Mouse (Mus musculus): ENCODE measurements around the gene Med24.

The Med24 gene

GRCm38 (mm10) chr11:98765421-98766309 lies 36.4 kb upstream of the Med24 start:
- DNase-seq (ENCODE audit: low read depth, low spot score) = peak; percentile 69

GRCm38 (mm10) chr11:98764746-98765145 lies 35.5 kb upstream of the Med24 start:
- no peak for DNase-seq (ENCODE audit: low read depth, low spot score)

- DNase-seq (ENCODE audit: low read depth, low spot score) = no peak
Measured at GRCm38 (mm10) chr11:98764091-98764490, 34.9 kb upstream of the Med24 start.

- DNase-seq (ENCODE audit: low read depth, low spot score) = no peak
Measured at GRCm38 (mm10) chr11:98763502-98763861, 34.2 kb upstream of the Med24 start.

- peak; percentile 36 for DNase-seq (ENCODE audit: low read depth, low spot score)
Measured at GRCm38 (mm10) chr11:98762756-98763501, 33.7 kb upstream of the Med24 start.

GRCm38 (mm10) chr11:98761939-98762338 lies 32.7 kb upstream of the Med24 start:
- no peak for DNase-seq (ENCODE audit: low read depth, low spot score)

GRCm38 (mm10) chr11:98756711-98757110 lies 27.5 kb upstream of the Med24 start:
- DNase-seq (ENCODE audit: low read depth, low spot score) = no peak

GRCm38 (mm10) chr11:98755726-98756380 lies 26.6 kb upstream of the Med24 start:
- no peak for DNase-seq (ENCODE audit: low read depth, low spot score)

GRCm38 (mm10) chr11:98754621-98755181 lies 25.5 kb upstream of the Med24 start:
- DNase-seq (ENCODE audit: low read depth, low spot score) = peak; percentile 81

GRCm38 (mm10) chr11:98754151-98754620 lies 25.0 kb upstream of the Med24 start:
- DNase-seq (ENCODE audit: low read depth, low spot score) = peak; percentile 59

- DNase-seq (ENCODE audit: low read depth, low spot score) = no peak
Measured at GRCm38 (mm10) chr11:98753264-98753663, 24.0 kb upstream of the Med24 start.

GRCm38 (mm10) chr11:98752562-98753140 lies 23.4 kb upstream of the Med24 start:
- DNase-seq (ENCODE audit: low read depth, low spot score) = no peak

- DNase-seq (ENCODE audit: low read depth, low spot score) = no peak
Measured at GRCm38 (mm10) chr11:98751221-98751782, 22.1 kb upstream of the Med24 start.

- peak; percentile 56 for DNase-seq (ENCODE audit: low read depth, low spot score)
Measured at GRCm38 (mm10) chr11:98750351-98751201, 21.3 kb upstream of the Med24 start.

- DNase-seq (ENCODE audit: low read depth, low spot score) = no peak
Measured at GRCm38 (mm10) chr11:98749716-98750115, 20.5 kb upstream of the Med24 start.

- DNase-seq (ENCODE audit: low read depth, low spot score) = no peak
Measured at GRCm38 (mm10) chr11:98748506-98749416, 19.5 kb upstream of the Med24 start.

GRCm38 (mm10) chr11:98747804-98748505 lies 18.7 kb upstream of the Med24 start:
- peak; percentile 71 for DNase-seq (ENCODE audit: low read depth, low spot score)

Data from skeletal muscle tissue, adult 2 months (tissue).